Mouse (Mus musculus) megakaryocyte, embryonic 14.5 days (primary cell): ENCODE measurements around the gene Dnah3.

Experiments
- FLI1 ChIP-seq: IDR thresholded peaks from 2 replicates; pipeline ENCODE4 v1.6.1; 2012; ENCODE audit warnings: low read length, inconsistent platforms, mixed read lengths
- GATA1 ChIP-seq: IDR thresholded peaks from 3 replicates; pipeline ENCODE4 v1.6.1; 2012; ENCODE audit warnings: mixed read lengths, low read length, inconsistent platforms, borderline replicate concordance

DNA sequence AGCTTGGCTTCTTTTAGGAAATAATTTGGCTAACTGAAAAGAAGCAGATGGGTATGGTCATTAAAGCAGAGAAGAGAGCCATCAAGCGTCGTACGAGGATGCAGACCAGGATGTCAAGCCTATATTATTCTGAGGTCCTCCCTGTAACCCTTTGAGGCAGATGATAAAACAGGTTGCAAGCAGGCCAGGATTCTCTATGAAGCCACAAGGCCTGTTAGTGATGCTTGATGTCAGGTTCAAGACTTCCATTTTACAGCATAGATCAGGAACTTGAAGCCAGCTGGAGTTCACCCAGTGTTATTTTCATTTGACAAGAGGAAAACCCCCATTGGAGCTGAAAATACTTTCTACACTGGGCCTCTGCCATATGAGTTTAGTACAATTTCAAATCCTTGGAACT is 114.9 kb downstream of the Dnah3 start:
- no peak for TF ChIP-seq GATA1
- no peak for TF ChIP-seq FLI1
